Mouse (Mus musculus) liver, embryonic 11.5 days (tissue): ENCODE data around the gene Prex1. TPM values are rescaled to one million over a fixed set of nuclear protein-coding genes. Genes with fewer than 3 reads are reported as not detected.

Experiments used
- ATAC-seq: fragments of 200-750 bp; cut with Nextera tagmentation; replicated peaks from 2 replicates; pipeline ENCODE4 v1.8.0; 2017; ENCODE audit warnings: moderate number of reproducible peaks, mild to moderate bottlenecking, moderate TSS enrichment, moderate library complexity; ENCODE audit not compliant: low FRiP score
- DNase-seq: peaks from one replicate; pipeline ENCODE4 v3.0.0-alpha.2; 2017; ENCODE audit warnings: low spot score
- H3K27ac ChIP-seq: fragments of 300-500 bp; sonication (generic); 2 replicates; pipeline ENCODE4 v1.5.1; 2014; ENCODE audit warnings: mild to moderate bottlenecking, low read depth, low read length, control low read depth
- H3K27me3 ChIP-seq: fragments of 300-500 bp; sonication (generic); replicated peaks from 2 replicates; pipeline ENCODE4 v1.6.1; 2014; ENCODE audit warnings: low read length, mixed read lengths; ENCODE audit not compliant: control insufficient read depth, insufficient read depth
- H3K36me3 ChIP-seq: fragments of 300-500 bp; sonication (generic); 2 replicates; pipeline ENCODE4 v1.6.1; 2014; ENCODE audit warnings: mild to moderate bottlenecking, low read length, moderate library complexity, mixed read lengths; ENCODE audit not compliant: control insufficient read depth, insufficient read depth
- H3K4me1 ChIP-seq: fragments of 300-500 bp; sonication (generic); replicated peaks from 2 replicates; pipeline ENCODE4 v1.6.1; 2014; ENCODE audit warnings: low read length, mixed read lengths; ENCODE audit not compliant: control insufficient read depth, insufficient read depth
- H3K4me2 ChIP-seq: fragments of 300-500 bp; sonication (generic); 2 replicates; pipeline ENCODE4 v1.6.1; 2014; ENCODE audit warnings: mild to moderate bottlenecking, control low read depth, moderate library complexity
- H3K4me3 ChIP-seq: fragments of 300-500 bp; sonication (generic); 2 replicates; pipeline ENCODE4 v1.5.1; 2014; ENCODE audit warnings: low read depth, low read length, control low read depth
- H3K9ac ChIP-seq: fragments of 300-500 bp; sonication (generic); 2 replicates; pipeline ENCODE4 v1.6.1; 2014; ENCODE audit warnings: low read depth, low read length, control low read depth
- H3K9me3 ChIP-seq: fragments of 300-500 bp; sonication (generic); 2 replicates; pipeline ENCODE4 v1.6.1; 2016; ENCODE audit warnings: low read length, inconsistent platforms, mixed read lengths; ENCODE audit not compliant: control insufficient read depth
- WGBS: fragments of 180-500 bp; shearing (Covaris S2); extraction: QIAGEN DNeasy Blood & Tissue Kit; methylation state at CpG from one replicate; pipeline ENCODE4 v1.1.7; 2014; 5-methylcytosine and 5-hydroxymethylcytosine counted together
- polyA plus RNA-seq: library from polyadenylated mRNA; unstranded; fragments of >200 nt; fragmentation: Nextera tagmentation; extraction: Ambion mirVana; gene quantifications from 2 replicates; pipeline ENCODE4 v1.2.1, GENCODE M21; 2014

Gene Prex1
- polyA plus RNA-seq, 1 experiment from 2014 or later, result 16.1 TPM

DNA sequence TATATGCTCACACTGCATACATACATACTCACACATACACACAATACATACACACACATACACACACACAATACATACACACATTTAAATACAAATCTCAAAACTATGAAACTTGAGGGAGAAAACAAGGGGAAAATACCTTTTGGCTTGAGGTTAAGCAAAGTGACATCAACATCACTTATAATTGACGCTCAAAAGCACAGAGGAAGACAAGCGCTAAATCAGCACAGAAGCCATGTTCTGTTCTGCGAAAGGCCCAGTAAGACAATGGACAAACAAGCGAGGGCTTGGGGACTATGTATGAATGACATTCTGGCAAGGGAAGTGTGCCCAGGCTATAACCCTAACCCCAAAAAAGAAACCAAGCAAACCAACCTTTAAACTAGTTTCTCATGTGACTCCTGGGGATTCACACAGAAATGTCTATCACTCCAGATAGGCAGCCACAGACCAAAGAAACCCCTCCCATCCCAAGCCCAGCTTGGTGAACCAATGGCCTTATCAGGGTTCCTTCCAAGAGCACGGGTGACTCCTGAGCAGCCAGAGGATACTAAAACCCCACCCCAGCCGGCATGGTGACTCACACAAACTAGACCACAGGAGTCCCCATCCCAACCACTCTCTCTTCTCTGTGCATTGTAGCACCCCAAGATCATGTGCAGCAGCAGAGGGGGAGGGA, 48.2 kb downstream of the Prex1 start:
- Histone ChIP-seq H3K4me1 (peaks cover 34% of the 10 kb centered on the region), H3K36me3 (no peaks in the 10 kb centered on the region), H3K27ac (peak overlapping the region; percentile 45; the same call in 1 of the 2 replicates), H3K4me3 (no peak overlapping the region), H3K27me3 (no peaks in the 10 kb centered on the region), H3K4me2 (peak overlapping the region; percentile 55), H3K9ac (no peak overlapping the region), H3K9me3 (no peaks in the 10 kb centered on the region)
- DNase-seq (peak; percentile 58), ATAC-seq (peak; percentile 92)
- 53% methylated on average over 6 of the region's 6 CpGs for WGBS

DNA sequence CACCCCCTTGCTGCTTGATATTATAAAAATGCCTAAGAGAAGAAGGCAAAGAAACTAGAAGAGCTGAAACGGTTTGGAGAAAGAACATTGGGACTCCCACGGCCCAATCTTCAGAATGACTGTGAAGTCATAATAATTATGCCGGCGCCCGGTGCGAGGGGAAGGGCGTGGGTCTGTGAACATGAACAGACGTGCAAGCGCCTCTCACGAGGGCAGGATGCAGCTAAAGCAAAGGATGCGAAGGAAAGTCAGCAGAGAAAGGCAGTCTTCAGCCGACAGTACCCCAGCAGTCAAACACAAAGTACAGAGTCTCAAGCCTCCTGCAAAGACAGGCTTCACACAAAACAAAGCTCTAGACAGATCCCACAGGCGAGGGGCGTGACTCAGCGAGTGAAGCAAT, 49.1 kb downstream of the Prex1 start:
- Histone ChIP-seq H3K4me2 (no peak overlapping the region), H3K9me3 (no peaks in the 10 kb centered on the region), H3K27me3 (no peaks in the 10 kb centered on the region), H3K4me3 (no peak overlapping the region), H3K27ac (no peak overlapping the region), H3K4me1 (peaks cover 34% of the 10 kb centered on the region), H3K36me3 (no peaks in the 10 kb centered on the region), H3K9ac (no peak overlapping the region)
- WGBS, result 88% methylated on average over 15 of the region's 15 CpGs
- ATAC-seq, result no peak
- DNase-seq, result no peak

DNA sequence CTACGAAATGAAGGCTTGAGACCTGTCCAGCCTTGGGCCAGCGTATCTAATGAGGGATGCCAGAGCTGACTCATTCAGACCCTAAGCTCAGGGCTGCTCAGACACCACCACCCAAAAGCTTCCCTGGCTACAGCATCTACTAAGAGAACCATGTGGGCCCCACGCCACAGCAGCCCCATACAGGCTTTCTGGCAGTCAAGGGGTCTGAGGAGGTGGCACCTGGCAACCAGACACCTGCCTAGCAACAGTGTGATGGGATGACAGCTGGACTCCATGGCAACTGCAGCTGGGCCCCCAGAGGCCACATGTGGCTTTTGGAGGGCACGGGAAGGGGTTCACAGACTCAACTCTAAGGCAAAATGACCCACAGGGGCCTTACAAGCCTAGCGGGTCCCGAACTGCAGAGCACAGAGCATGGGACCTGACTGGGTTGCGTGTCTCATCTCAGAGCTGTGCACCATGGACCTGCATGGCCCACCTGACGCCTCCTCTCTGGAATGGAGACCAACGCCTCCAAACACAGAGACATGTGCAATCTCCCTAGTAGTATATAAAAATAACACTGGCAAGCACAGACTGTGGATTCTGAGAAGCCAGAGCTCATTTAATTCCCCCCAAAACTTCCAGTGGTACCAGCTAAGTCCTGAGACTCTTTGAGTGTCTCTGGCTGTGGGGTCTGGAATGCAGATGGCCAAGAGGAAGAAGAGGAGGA, 50.2 kb downstream of the Prex1 start:
- 83% methylated on average over 9 of the region's 9 CpGs for WGBS
- peaks cover 32% of the 10 kb centered on the region for H3K4me1 ChIP-seq
- ATAC-seq (no peak), DNase-seq (no peak)
- no peaks in the 10 kb centered on the region for H3K27me3 ChIP-seq
- H3K4me2 ChIP-seq, result no peak overlapping the region
- no peak overlapping the region for H3K27ac ChIP-seq
- no peak overlapping the region for H3K9ac ChIP-seq
- no peak overlapping the region for H3K4me3 ChIP-seq
- H3K9me3 ChIP-seq, result no peaks in the 10 kb centered on the region
- no peaks in the 10 kb centered on the region for H3K36me3 ChIP-seq

DNA sequence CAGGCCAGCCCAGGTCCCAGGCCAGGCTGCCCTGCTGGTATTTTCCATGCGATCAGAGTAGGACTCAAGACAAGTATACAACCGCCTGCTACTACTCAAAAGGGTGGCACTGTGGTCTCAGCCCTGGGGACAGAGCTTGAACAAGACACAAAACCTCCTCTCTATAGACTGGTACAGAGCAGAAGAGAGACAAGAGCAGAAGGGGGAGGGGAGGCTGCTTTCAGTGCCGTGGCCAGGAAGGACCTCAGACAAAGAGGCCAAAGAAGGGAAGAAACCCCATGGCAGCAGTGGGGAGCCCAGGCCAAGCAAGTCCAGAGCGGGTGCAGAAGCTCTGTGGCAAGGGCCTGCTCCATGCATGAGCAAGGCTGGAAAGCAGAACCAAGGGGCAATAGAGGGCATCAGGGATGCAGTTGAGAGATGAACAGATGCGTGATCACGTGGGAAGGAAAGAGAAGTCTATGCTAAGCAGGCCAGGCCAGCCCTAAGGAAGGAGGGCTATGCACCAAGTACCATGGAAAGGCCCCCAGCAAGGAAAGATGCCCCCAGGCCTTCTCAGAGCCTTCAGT, 51.0 kb downstream of the Prex1 start:
- WGBS, result 68% methylated on average over 6 of the region's 6 CpGs
- H3K9ac ChIP-seq, result no peak overlapping the region

DNA sequence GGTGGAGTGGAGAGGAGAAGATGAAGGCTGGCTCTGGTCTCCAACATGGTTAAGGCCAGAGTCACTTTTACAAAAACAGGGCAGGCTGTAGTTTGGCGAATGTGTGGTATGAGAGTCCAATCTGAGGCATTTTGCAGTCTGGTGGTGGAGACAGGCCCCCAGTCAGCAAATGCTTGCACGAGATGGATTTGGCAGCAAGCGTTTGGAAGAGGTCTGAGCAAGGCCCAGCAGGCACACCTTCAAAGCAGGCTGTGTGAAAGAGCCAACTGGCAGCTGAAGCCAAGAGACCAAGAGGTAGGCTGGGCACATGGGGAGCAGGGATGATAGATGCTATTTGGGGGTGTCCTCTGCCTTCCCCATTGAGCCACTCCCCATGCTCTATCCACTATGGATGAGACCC, 51.7 kb downstream of the Prex1 start:
- Histone ChIP-seq H3K36me3 (no peaks in the 10 kb centered on the region), H3K9ac (no peak overlapping the region), H3K27ac (no peak overlapping the region), H3K4me2 (no peak overlapping the region), H3K9me3 (no peaks in the 10 kb centered on the region), H3K4me3 (no peak overlapping the region), H3K4me1 (peaks cover 35% of the 10 kb centered on the region), H3K27me3 (no peaks in the 10 kb centered on the region)
- DNase-seq (no peak), ATAC-seq (no peak)
- WGBS, result 70% methylated on average over 3 of the region's 3 CpGs

More for the DNA sequence above, 51.0 kb downstream of the Prex1 start:
- no peak for ATAC-seq
- Histone ChIP-seq H3K27me3 (no peaks in the 10 kb centered on the region), H3K4me3 (no peak overlapping the region), H3K4me2 (no peak overlapping the region), H3K9me3 (no peaks in the 10 kb centered on the region), H3K36me3 (no peaks in the 10 kb centered on the region), H3K4me1 (peaks cover 36% of the 10 kb centered on the region), H3K27ac (no peak overlapping the region)
- DNase-seq, result no peak

DNA sequence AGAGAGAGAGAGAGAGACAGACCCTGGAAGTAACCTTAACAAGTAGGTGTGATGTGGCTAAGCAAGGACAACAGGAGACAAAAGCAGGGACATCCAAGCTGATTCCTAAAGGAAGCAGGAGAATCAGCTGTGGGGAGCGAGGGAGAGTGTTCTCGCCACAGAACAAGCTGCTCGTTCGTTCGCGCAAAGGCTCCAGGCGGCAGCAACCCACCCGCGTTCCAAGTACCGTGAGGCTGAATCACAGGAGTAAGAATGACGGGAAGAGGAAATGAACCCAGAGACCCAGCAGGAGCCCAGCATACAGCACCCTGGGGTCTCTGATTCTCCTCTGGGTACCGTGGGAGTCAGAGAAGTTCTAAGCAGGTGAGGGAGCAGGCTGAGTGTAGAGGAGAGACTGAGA, 52.1 kb downstream of the Prex1 start:
- Histone ChIP-seq H3K4me1 (peaks cover 35% of the 10 kb centered on the region), H3K4me3 (no peak overlapping the region), H3K27ac (no peak overlapping the region), H3K27me3 (no peaks in the 10 kb centered on the region), H3K9me3 (no peaks in the 10 kb centered on the region), H3K9ac (no peak overlapping the region), H3K4me2 (no peak overlapping the region), H3K36me3 (no peaks in the 10 kb centered on the region)
- ATAC-seq, result no peak
- WGBS, result 76% methylated on average over 12 of the region's 12 CpGs
- DNase-seq, result no peak

DNA sequence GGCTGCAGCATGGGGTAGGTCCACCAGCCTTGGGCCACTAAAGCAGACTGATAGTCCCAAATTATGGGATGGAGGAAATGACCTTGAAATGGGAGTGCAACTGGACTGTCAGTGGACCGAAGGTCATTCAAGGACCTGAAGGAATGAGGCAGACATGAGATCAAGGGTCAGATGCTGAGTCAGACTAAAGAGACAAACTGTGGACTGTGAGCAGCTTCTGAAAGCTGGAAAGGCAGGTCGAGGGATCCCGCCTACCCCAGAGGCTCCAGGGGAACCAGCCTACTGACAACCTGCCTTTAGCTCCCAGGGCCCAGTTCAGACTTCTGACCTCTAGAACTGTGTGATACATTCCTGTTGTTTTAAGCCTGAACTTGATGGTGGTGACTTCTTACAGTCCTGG, 55.3 kb downstream of the Prex1 start:
- ATAC-seq (no peak), DNase-seq (no peak)
- Histone ChIP-seq H3K36me3 (no peaks in the 10 kb centered on the region), H3K9me3 (no peaks in the 10 kb centered on the region), H3K4me2 (no peak overlapping the region), H3K4me1 (peaks cover 30% of the 10 kb centered on the region), H3K27me3 (no peaks in the 10 kb centered on the region), H3K4me3 (no peak overlapping the region), H3K9ac (no peak overlapping the region), H3K27ac (no peak overlapping the region)
- 57% methylated on average over 3 of the region's 3 CpGs for WGBS

DNA sequence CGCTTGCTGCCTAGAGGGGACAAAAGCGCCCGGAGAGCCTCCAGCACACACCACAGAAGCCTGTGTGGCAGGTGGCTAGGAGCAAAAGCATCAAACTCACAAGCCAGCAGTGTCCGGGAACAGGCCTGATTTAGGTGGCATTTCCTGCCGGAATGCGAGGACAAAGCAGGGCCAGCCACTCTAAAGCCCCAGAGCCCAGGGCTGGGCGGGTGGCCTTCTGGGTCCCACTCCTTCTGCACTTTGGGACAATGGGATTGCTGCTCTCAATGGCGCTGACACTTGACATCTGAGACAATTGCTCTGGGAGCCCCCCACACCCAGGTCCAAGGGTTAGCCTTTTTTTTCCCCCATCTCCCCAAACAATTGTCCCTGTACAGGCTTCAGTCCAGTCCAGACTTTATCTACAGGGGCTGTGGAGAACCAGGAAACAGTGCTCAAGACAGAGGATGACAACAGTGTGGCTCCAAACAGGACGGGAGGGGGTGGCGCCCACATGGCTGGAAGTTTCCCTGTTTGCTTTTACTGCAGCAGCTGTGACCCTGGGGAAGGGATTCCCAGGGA, 56.1 kb downstream of the Prex1 start:
- no peak overlapping the region for H3K4me3 ChIP-seq
- no peak overlapping the region for H3K27ac ChIP-seq
- ATAC-seq (0 out of 2 replicates have a peak, but pooled peaks have one; percentile 20), DNase-seq (no peak)
- peaks cover 23% of the 10 kb centered on the region for H3K4me1 ChIP-seq
- no peak overlapping the region for H3K4me2 ChIP-seq
- H3K36me3 ChIP-seq, result no peaks in the 10 kb centered on the region
- no peak overlapping the region for H3K9ac ChIP-seq
- no peaks in the 10 kb centered on the region for H3K27me3 ChIP-seq
- H3K9me3 ChIP-seq, result no peaks in the 10 kb centered on the region
- 58% methylated on average over 10 of the region's 10 CpGs for WGBS
